Mouse (Mus musculus): ENCODE measurements around the gene Ldb2. TPM values are rescaled to one million over a fixed set of nuclear protein-coding genes. Genes with fewer than 3 reads are reported as not detected.

The Ldb2 gene
- polyA plus RNA-seq, 1 experiment from 2014 or later: 4.9 TPM

GRCm38 (mm10) chr5:44483426-44484106 is 315.9 kb downstream of the Ldb2 start:
- no peak for DNase-seq
- no peak for ATAC-seq
- H3K9me3 ChIP-seq (ENCODE audit: low read length): no peaks in the 10 kb centered on the region
- no peak overlapping the region for H3K4me2 ChIP-seq (ENCODE audit: low read depth, low read length)
- H3K4me1 ChIP-seq (ENCODE audit: insufficient read depth): no peaks in the 10 kb centered on the region
- TF ChIP-seq EP300 (IDR thresholded peaks at IDR 0.05; ENCODE audit: low read depth) (no peak), CTCF (IDR thresholded peaks at IDR 0.05; ENCODE audit: low read depth) (no peak)
- H3K4me3 ChIP-seq (ENCODE audit: low read depth, low read length): no peak overlapping the region
- no peaks in the 10 kb centered on the region for H3K36me3 ChIP-seq (replicated peaks; ENCODE audit: insufficient read depth, low read length)
- H3K9ac ChIP-seq (replicated peaks): no peak overlapping the region
- H3K27ac ChIP-seq (ENCODE audit: low read depth): no peak overlapping the region
- H3K27me3 ChIP-seq (ENCODE audit: insufficient read depth, low read length): no peaks in the 10 kb centered on the region
- 65% methylated on average over 11 of the region's 11 CpGs for WGBS (ENCODE audit: insufficient replicate concordance)

GRCm38 (mm10) chr5:44481406-44481805 is 318.1 kb downstream of the Ldb2 start:
- H3K9ac ChIP-seq (replicated peaks): no peak overlapping the region
- WGBS (ENCODE audit: insufficient replicate concordance): 80% methylated on average over 4 of the region's 4 CpGs
- no peak overlapping the region for H3K27ac ChIP-seq (ENCODE audit: low read depth)

GRCm38 (mm10) chr5:44476356-44476755 is 323.1 kb downstream of the Ldb2 start:
- WGBS (ENCODE audit: insufficient replicate concordance): 44% methylated on average over 4 of the region's 4 CpGs
- no peak for DNase-seq

More at GRCm38 (mm10) chr5:44481406-44481805, 318.1 kb downstream of the Ldb2 start:
- Histone ChIP-seq H3K4me3 (ENCODE audit: low read depth, low read length) (no peak overlapping the region), H3K4me1 (ENCODE audit: insufficient read depth) (no peaks in the 10 kb centered on the region), H3K9me3 (ENCODE audit: low read length) (no peaks in the 10 kb centered on the region), H3K4me2 (ENCODE audit: low read depth, low read length) (no peak overlapping the region), H3K27me3 (ENCODE audit: insufficient read depth, low read length) (no peaks in the 10 kb centered on the region), H3K36me3 (replicated peaks; ENCODE audit: insufficient read depth, low read length) (no peaks in the 10 kb centered on the region)
- TF ChIP-seq EP300 (IDR thresholded peaks at IDR 0.05; ENCODE audit: low read depth): no peak
- no peak for TF ChIP-seq CTCF (IDR thresholded peaks at IDR 0.05; ENCODE audit: low read depth)
- no peak for ATAC-seq
- DNase-seq: no peak

GRCm38 (mm10) chr5:44475543-44475942 is 323.9 kb downstream of the Ldb2 start:
- ATAC-seq (no peak), DNase-seq (no peak)
- Histone ChIP-seq H3K27me3 (ENCODE audit: insufficient read depth, low read length) (no peaks in the 10 kb centered on the region), H3K9me3 (ENCODE audit: low read length) (no peaks in the 10 kb centered on the region), H3K4me1 (ENCODE audit: insufficient read depth) (no peaks in the 10 kb centered on the region), H3K4me3 (ENCODE audit: low read depth, low read length) (no peak overlapping the region), H3K4me2 (ENCODE audit: low read depth, low read length) (no peak overlapping the region), H3K36me3 (replicated peaks; ENCODE audit: insufficient read depth, low read length) (no peaks in the 10 kb centered on the region), H3K27ac (ENCODE audit: low read depth) (no peak overlapping the region), H3K9ac (replicated peaks) (no peak overlapping the region)
- WGBS (ENCODE audit: insufficient replicate concordance): 74% methylated on average over 1 of the region's 1 CpGs
- TF ChIP-seq EP300 (IDR thresholded peaks at IDR 0.05; ENCODE audit: low read depth): no peak
- TF ChIP-seq CTCF (IDR thresholded peaks at IDR 0.05; ENCODE audit: low read depth): no peak

More at GRCm38 (mm10) chr5:44476356-44476755, 323.1 kb downstream of the Ldb2 start:
- Histone ChIP-seq H3K27ac (ENCODE audit: low read depth) (no peak overlapping the region), H3K9me3 (ENCODE audit: low read length) (no peaks in the 10 kb centered on the region), H3K4me3 (ENCODE audit: low read depth, low read length) (no peak overlapping the region), H3K9ac (replicated peaks) (no peak overlapping the region), H3K36me3 (replicated peaks; ENCODE audit: insufficient read depth, low read length) (no peaks in the 10 kb centered on the region), H3K27me3 (ENCODE audit: insufficient read depth, low read length) (no peaks in the 10 kb centered on the region), H3K4me2 (ENCODE audit: low read depth, low read length) (no peak overlapping the region), H3K4me1 (ENCODE audit: insufficient read depth) (no peaks in the 10 kb centered on the region)
- ATAC-seq: no peak
- TF ChIP-seq CTCF (IDR thresholded peaks at IDR 0.05; ENCODE audit: low read depth): peak; percentile 32
- TF ChIP-seq EP300 (IDR thresholded peaks at IDR 0.05; ENCODE audit: low read depth): no peak

GRCm38 (mm10) chr5:44473857-44474762 is 325.4 kb downstream of the Ldb2 start:
- ATAC-seq: no peak
- WGBS (ENCODE audit: insufficient replicate concordance): 82% methylated on average over 10 of the region's 10 CpGs

GRCm38 (mm10) chr5:44465238-44465637 is 334.2 kb downstream of the Ldb2 start:
- no peak overlapping the region for H3K27ac ChIP-seq (ENCODE audit: low read depth)
- no peak for DNase-seq

More at GRCm38 (mm10) chr5:44473857-44474762, 325.4 kb downstream of the Ldb2 start:
- Histone ChIP-seq H3K36me3 (replicated peaks; ENCODE audit: insufficient read depth, low read length) (no peaks in the 10 kb centered on the region), H3K27ac (ENCODE audit: low read depth) (no peak overlapping the region), H3K27me3 (ENCODE audit: insufficient read depth, low read length) (no peaks in the 10 kb centered on the region), H3K4me3 (ENCODE audit: low read depth, low read length) (no peak overlapping the region), H3K9me3 (ENCODE audit: low read length) (no peaks in the 10 kb centered on the region), H3K4me1 (ENCODE audit: insufficient read depth) (no peaks in the 10 kb centered on the region), H3K4me2 (ENCODE audit: low read depth, low read length) (no peak overlapping the region), H3K9ac (replicated peaks) (no peak overlapping the region)
- no peak for DNase-seq
- no peak for TF ChIP-seq CTCF (IDR thresholded peaks at IDR 0.05; ENCODE audit: low read depth)
- TF ChIP-seq EP300 (IDR thresholded peaks at IDR 0.05; ENCODE audit: low read depth): no peak

More at GRCm38 (mm10) chr5:44465238-44465637, 334.2 kb downstream of the Ldb2 start:
- 43% methylated on average over 4 of the region's 4 CpGs for WGBS (ENCODE audit: insufficient replicate concordance)
- TF ChIP-seq EP300 (IDR thresholded peaks at IDR 0.05; ENCODE audit: low read depth) (no peak), CTCF (IDR thresholded peaks at IDR 0.05; ENCODE audit: low read depth) (no peak)
- no peak overlapping the region for H3K4me2 ChIP-seq (ENCODE audit: low read depth, low read length)
- no peak for ATAC-seq
- no peaks in the 10 kb centered on the region for H3K27me3 ChIP-seq (ENCODE audit: insufficient read depth, low read length)
- no peaks in the 10 kb centered on the region for H3K9me3 ChIP-seq (ENCODE audit: low read length)
- H3K9ac ChIP-seq (replicated peaks): no peak overlapping the region
- H3K4me1 ChIP-seq (ENCODE audit: insufficient read depth): no peaks in the 10 kb centered on the region
- H3K4me3 ChIP-seq (ENCODE audit: low read depth, low read length): no peak overlapping the region
- H3K36me3 ChIP-seq (replicated peaks; ENCODE audit: insufficient read depth, low read length): no peaks in the 10 kb centered on the region

Data from liver, postnatal 0 days (tissue).